In genomic region chr3:97933251-97933650, GRCm38 (mm10) we compare ENCODE assay signal across 10 mouse cellular contexts. TPM values are rescaled to one million over a fixed set of nuclear protein-coding genes. Genes with fewer than 3 reads are reported as not detected.
DNase-seq lines count a peak whose midpoint lies in the region; ATAC-seq lines count a peak whose summit lies in the region.
"Had no signal": no experiment of that assay in that cellular context is flagged by ENCODE, and none has a peak within 500 bp of the region (broad histone marks: within the 10 kb centered on the region; RNA-seq: fewer than 3 reads in every experiment).

No protein-coding gene starts in this region.

- peak; percentile 5 to 47 for DNase-seq in heart, adult 9 months (ENCODE audit: low spot score in 2 of 2)
- DNase-seq in heart, postnatal 36 days = no peak
- peak; percentile 70 for DNase-seq in CD4-positive, CD25-positive, alpha-beta regulatory T cell, adult 2 months (ENCODE audit: low read depth, low spot score)
- DNase-seq in natural killer cell, adult 2 months (ENCODE audit: low spot score in 2 of 2) = peak; percentile 62 to 67
- no peak for DNase-seq in cerebellum, adult 9-10 months
- DNase-seq in urinary bladder, postnatal 4 days (ENCODE audit: low spot score in 2 of 2) = no peak
- DNase-seq in cerebellum, postnatal 14 days = no peak
- DNase-seq: embryo, embryonic 11 days; lung, embryonic 14.5 days had no signal

- intact Hi-C loops in heart, postnatal 36 days (cut with DNase I) = no loop called here

- peak; percentile 27 to 28; a peak in 2 of 4 replicates for ATAC-seq in hematopoietic stem cell, adult 5-6 weeks (replicated peaks in 1 of 2; ENCODE audit: insufficient read depth in 1 of 2, low FRiP score in 2 of 2, low TSS enrichment in 1 of 2, low read depth in 1 of 2, poor library complexity in 2 of 2, severe bottlenecking in 2 of 2)

RNA-seq across cellular contexts. Expression of gene Sec22b, which starts 32.3 kb away (rescaled TPM):
- total RNA-seq in heart, postnatal 36 days (2021) = 10 to 100 TPM; 37.7 to 39.7 TPM
- 44.5 and 57.4 TPM in 2 replicates for total RNA-seq in hematopoietic stem cell, adult 5-6 weeks (2017)

RNA-seq across cellular contexts. Expression of gene Pde4dip, which starts 44.7 kb away (rescaled TPM):
- 1,000 to 10,000 TPM; 1,777 to 1,954 TPM for total RNA-seq in heart, postnatal 36 days (2021)
- total RNA-seq in hematopoietic stem cell, adult 5-6 weeks (2017) = 9.7 and 12.9 TPM in 2 replicates

Comparison
In these comparisons a context has a peak if more than half of its experiments do, and no peak if none do; other contexts are left out.
1. DNase-seq: peak in heart, adult 9 months (2 of 2), CD4-positive, CD25-positive, alpha-beta regulatory T cell, adult 2 months (single experiment) and natural killer cell, adult 2 months (2 of 2); none in heart, postnatal 36 days (0 of 2), cerebellum, adult 9-10 months (single experiment), urinary bladder, postnatal 4 days (0 of 2) and cerebellum, postnatal 14 days (0 of 2).
2. RNA of gene Pde4dip, which starts 44.7 kb away (total RNA-seq): 1,777 to 1,954 TPM in heart, postnatal 36 days; 9.7 to 12.9 TPM in hematopoietic stem cell, adult 5-6 weeks; every median in the first group is over 100 times any median in the second.